ENCODE assay signal across 13 mouse cellular contexts in the genomic region with DNA sequence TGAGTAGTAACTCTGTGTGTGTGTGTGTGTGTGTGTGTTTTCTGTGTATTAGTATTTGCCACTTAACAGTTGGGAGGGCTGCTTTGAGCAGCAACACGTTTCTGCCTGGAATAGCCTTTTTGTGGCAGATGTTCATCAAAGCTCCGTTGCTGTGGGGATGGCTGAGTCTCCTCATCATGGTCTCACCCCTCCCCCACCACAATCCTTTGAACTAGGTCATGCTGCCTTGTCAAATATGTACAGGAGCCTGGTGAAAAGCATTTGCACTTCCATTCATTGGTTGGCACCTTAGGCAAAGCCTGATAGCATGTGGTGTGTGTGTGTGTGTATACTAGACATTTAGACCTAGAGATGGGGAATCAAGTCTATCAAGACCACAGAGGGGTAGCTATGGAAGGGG.
A peak's percentile ranks its signal among the peaks of the same experiment; 100 is the strongest.
DNase-seq lines count a peak whose midpoint lies in the region; ATAC-seq and TF ChIP-seq lines count a peak whose summit lies in the region.
"Had no signal": no experiment of that assay in that cellular context is flagged by ENCODE, and none has a peak within 500 bp of the region (broad histone marks: within the 10 kb centered on the region; RNA-seq: fewer than 3 reads in every experiment).

No protein-coding gene starts in this region.

- H3K27me3 ChIP-seq in embryonic facial prominence, embryonic 11.5 days (ENCODE audit: control insufficient read depth, insufficient read depth, low read length): no peaks in the 10 kb centered on the region
- no peaks in the 10 kb centered on the region for H3K27me3 ChIP-seq in embryonic facial prominence, embryonic 10.5 days (replicated peaks; ENCODE audit: low read depth, poor library complexity, severe bottlenecking)
- H3K27me3 ChIP-seq in lung, postnatal 0 days (replicated peaks; ENCODE audit: insufficient read depth, low read length): no peaks in the 10 kb centered on the region
- H3K27me3 ChIP-seq: CH12.LX; intestine, embryonic 15.5 days; neural tube, embryonic 13.5 days had no signal

- H3K36me3 ChIP-seq in embryonic facial prominence, embryonic 11.5 days (replicated peaks; ENCODE audit: control insufficient read depth, insufficient read depth, low read depth, low read length): no peaks in the 10 kb centered on the region; the same call in 1 of the 2 replicates
- peaks cover 15% of the 10 kb centered on the region for H3K36me3 ChIP-seq in embryonic facial prominence, embryonic 10.5 days (replicated peaks)
- H3K36me3 ChIP-seq in lung, postnatal 0 days (ENCODE audit: insufficient read depth, low read length): 0 out of 2 replicates have a peak, but pooled peaks cover 6% of the 10 kb centered on the region
- H3K36me3 ChIP-seq: intestine, embryonic 15.5 days had no signal

- H3K27ac ChIP-seq in embryonic facial prominence, embryonic 11.5 days (replicated peaks; ENCODE audit: low read depth, low read length): no peak overlapping the region
- no peak overlapping the region for H3K27ac ChIP-seq in embryonic facial prominence, embryonic 10.5 days (replicated peaks)
- H3K27ac ChIP-seq in lung, postnatal 0 days (ENCODE audit: low read length): no peak overlapping the region
- H3K27ac ChIP-seq: intestine, embryonic 15.5 days; macrophage; neural tube, embryonic 13.5 days had no signal

- peak; percentile 9 for DNase-seq in embryonic facial prominence, embryonic 11.5 days (ENCODE audit: low spot score)
- no peak for DNase-seq in embryonic facial prominence, embryonic 10.5 days (ENCODE audit: low spot score)
- DNase-seq in lung, postnatal 0 days (ENCODE audit: low spot score): peak; percentile 18
- no peak for DNase-seq in lung, postnatal 25 days (ENCODE audit: low spot score)
- DNase-seq in brain, embryonic 14.5 days (ENCODE audit: low read depth): peak; percentile 58
- peak; percentile 51 to 77 for DNase-seq in thymus, adult 18-20 months
- no peak for DNase-seq in ovary, postnatal 10 days (ENCODE audit: low spot score)
- DNase-seq in ovary, adult 18-20 months (ENCODE audit: low spot score): no peak
- DNase-seq: layer of hippocampus, adult 9-11 months had no signal

- no peak for TF ChIP-seq EP300 in lung, postnatal 0 days (IDR thresholded peaks at IDR 0.05)

- no peak for TF ChIP-seq POLR2A in brain, embryonic 14.5 days (IDR thresholded peaks at IDR 0.05; ENCODE audit: borderline replicate concordance, extremely low read depth, insufficient read depth, insufficient read length, poor library complexity, severe bottlenecking)

- 39% methylated on average over 2 of the region's 2 CpGs for WGBS in embryonic facial prominence, embryonic 11.5 days
- 46% methylated on average over 2 of the region's 2 CpGs for WGBS in embryonic facial prominence, embryonic 10.5 days
- 19% methylated on average over 2 of the region's 2 CpGs for WGBS in lung, postnatal 0 days

- H3K4me1 ChIP-seq in embryonic facial prominence, embryonic 11.5 days (ENCODE audit: control insufficient read depth, insufficient read depth, low read length): no peaks in the 10 kb centered on the region
- peaks cover 13% of the 10 kb centered on the region for H3K4me1 ChIP-seq in embryonic facial prominence, embryonic 10.5 days
- peaks cover 13% of the 10 kb centered on the region; the same call in 1 of the 2 replicates for H3K4me1 ChIP-seq in lung, postnatal 0 days (ENCODE audit: insufficient read depth, low read depth, low read length)
- H3K4me1 ChIP-seq: intestine, embryonic 15.5 days; neural tube, embryonic 13.5 days had no signal

- H3K4me2 ChIP-seq in embryonic facial prominence, embryonic 11.5 days (ENCODE audit: low read depth, low read length): no peak overlapping the region
- H3K4me2 ChIP-seq in lung, postnatal 0 days (replicated peaks; ENCODE audit: low read depth, low read length): no peak overlapping the region
- H3K4me2 ChIP-seq: intestine, embryonic 15.5 days; neural tube, embryonic 13.5 days had no signal

- no peak for TF ChIP-seq CTCF in lung, postnatal 0 days (IDR thresholded peaks at IDR 0.05)
- no peak for TF ChIP-seq CTCF in brain, embryonic 14.5 days (IDR thresholded peaks at IDR 0.05; ENCODE audit: borderline replicate concordance, extremely low read depth, insufficient read depth, insufficient read length)

- H3K4me3 ChIP-seq in embryonic facial prominence, embryonic 11.5 days (ENCODE audit: low read depth, low read length): no peak overlapping the region
- no peak overlapping the region for H3K4me3 ChIP-seq in embryonic facial prominence, embryonic 10.5 days
- H3K4me3 ChIP-seq in lung, postnatal 0 days (ENCODE audit: low read depth, low read length): no peak overlapping the region
- H3K4me3 ChIP-seq: intestine, embryonic 15.5 days; neural tube, embryonic 13.5 days had no signal

- ATAC-seq in embryonic facial prominence, embryonic 11.5 days (replicated peaks; ENCODE audit: insufficient number of reproducible peaks, low FRiP score, low TSS enrichment, low read depth): no peak
- no peak for ATAC-seq in lung, postnatal 0 days
- ATAC-seq: intestine, embryonic 15.5 days had no signal

- H3K9ac ChIP-seq in embryonic facial prominence, embryonic 11.5 days (replicated peaks; ENCODE audit: low read length): no peak overlapping the region
- no peak overlapping the region for H3K9ac ChIP-seq in lung, postnatal 0 days (replicated peaks; ENCODE audit: low read depth)
- H3K9ac ChIP-seq: intestine, embryonic 15.5 days; neural tube, embryonic 13.5 days had no signal

- H3K9me3 ChIP-seq in embryonic facial prominence, embryonic 11.5 days (replicated peaks; ENCODE audit: control insufficient read depth, low read length): no peaks in the 10 kb centered on the region
- no peaks in the 10 kb centered on the region for H3K9me3 ChIP-seq in embryonic facial prominence, embryonic 10.5 days
- no peaks in the 10 kb centered on the region for H3K9me3 ChIP-seq in lung, postnatal 0 days (ENCODE audit: low read length)
- H3K9me3 ChIP-seq: intestine, embryonic 15.5 days; neural tube, embryonic 13.5 days had no signal

Comparison
In these comparisons a context has a peak if more than half of its experiments do, and no peak if none do; other contexts are left out.
1. DNase-seq: peak in embryonic facial prominence, embryonic 11.5 days (single experiment), lung, postnatal 0 days (single experiment), brain, embryonic 14.5 days (single experiment) and thymus, adult 18-20 months (2 of 2); none in embryonic facial prominence, embryonic 10.5 days (single experiment), lung, postnatal 25 days (single experiment), ovary, postnatal 10 days (single experiment) and ovary, adult 18-20 months (single experiment).